Mouse (Mus musculus) adrenal gland, postnatal 10 days (tissue): ENCODE data around the gene Trip12. TPM values are rescaled to one million over a fixed set of nuclear protein-coding genes. Genes with fewer than 3 reads are reported as not detected.
A peak's percentile ranks its signal among the peaks of the same experiment; 100 is the strongest.

ENCODE experiments used
- DNase-seq: peaks from one replicate; pipeline ENCODE4 v3.0.0; 2021; ENCODE audit warnings: mixed read lengths
- long read RNA-seq, 2 experiments: library from polyadenylated mRNA; stranded (forward); transcript quantifications; one replicate each; pipeline ENCODE4 v2.0.0; 2021
- total RNA-seq, 2 experiments: library from RNA; stranded (reverse); gene quantifications; 2 replicates each; pipeline ENCODE4 v1.2.3; 2021

Gene Trip12
- 100 to 1,000 TPM; 195 to 219 TPM for total RNA-seq
- long read RNA-seq, experiment 1, full-length matches to known transcripts: 1 of 28 reads
- long read RNA-seq, experiment 1, partial matches to known transcripts: 12 of 28 reads
- long read RNA-seq, experiment 1, other reads (novel, unspliced or antisense): 15 of 28 reads
- long read RNA-seq, experiment 2, full-length matches to known transcripts: 4 of 28 reads
- long read RNA-seq, experiment 2, partial matches to known transcripts: 16 of 28 reads
- long read RNA-seq, experiment 2, other reads (novel, unspliced or antisense): 8 of 28 reads

DNA sequence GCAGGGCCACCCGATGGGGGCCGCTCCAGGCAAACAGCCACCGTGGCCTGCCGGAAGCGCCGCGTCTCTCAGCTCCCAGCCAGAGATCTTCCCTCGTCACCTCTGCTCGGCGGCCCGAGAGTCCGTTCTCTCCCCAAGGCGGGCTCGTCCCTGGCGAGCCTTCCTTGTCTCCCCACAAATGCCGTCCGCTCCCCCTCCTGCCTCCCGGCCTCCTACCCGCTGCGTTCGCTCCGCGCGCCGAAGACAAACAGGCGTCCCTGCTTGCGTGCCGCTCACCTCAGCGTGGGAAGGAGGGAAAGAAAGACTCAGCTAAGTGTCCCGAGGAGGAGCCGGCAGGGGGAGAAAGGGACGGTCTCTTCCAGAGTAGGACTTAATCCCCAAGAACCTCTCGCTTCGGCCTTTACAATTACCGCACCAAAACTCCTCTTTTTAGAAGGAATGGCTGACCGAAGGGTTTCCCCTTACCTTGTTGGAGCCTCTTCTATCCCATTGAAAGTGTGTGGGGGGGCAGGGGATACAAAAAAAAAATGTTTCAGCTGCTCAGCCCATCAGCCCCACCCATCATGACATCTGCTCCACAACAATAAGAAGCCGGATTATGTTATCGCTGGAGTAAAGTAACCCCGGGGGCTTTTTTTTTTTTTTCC lies at the start of gene Trip12:
Gene Trip12, minus strand, starts transcription at position 499 of the 647 bp plus-strand sequence.
- DNase-seq: no peak

DNA sequence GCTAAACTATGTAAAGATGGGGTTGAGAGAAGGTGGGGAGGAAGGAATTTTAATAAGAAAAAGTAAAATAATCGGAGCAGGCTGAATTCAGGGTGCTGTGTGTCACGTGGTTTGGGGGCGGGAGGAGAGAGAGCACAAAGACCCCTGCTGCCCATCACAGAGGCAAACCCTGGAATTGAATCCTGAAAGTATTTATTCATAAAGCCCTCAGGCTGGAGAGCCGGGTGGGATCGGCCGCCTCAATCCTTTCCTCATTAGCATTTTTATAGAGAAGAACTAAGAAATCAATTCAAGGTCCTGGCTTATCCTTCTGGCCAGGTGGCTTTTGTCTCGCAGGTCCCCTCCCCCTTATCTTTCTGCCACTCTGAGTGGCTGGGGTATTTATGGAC lies 49.7 kb upstream of the Trip12 start:
- DNase-seq: no peak

DNA sequence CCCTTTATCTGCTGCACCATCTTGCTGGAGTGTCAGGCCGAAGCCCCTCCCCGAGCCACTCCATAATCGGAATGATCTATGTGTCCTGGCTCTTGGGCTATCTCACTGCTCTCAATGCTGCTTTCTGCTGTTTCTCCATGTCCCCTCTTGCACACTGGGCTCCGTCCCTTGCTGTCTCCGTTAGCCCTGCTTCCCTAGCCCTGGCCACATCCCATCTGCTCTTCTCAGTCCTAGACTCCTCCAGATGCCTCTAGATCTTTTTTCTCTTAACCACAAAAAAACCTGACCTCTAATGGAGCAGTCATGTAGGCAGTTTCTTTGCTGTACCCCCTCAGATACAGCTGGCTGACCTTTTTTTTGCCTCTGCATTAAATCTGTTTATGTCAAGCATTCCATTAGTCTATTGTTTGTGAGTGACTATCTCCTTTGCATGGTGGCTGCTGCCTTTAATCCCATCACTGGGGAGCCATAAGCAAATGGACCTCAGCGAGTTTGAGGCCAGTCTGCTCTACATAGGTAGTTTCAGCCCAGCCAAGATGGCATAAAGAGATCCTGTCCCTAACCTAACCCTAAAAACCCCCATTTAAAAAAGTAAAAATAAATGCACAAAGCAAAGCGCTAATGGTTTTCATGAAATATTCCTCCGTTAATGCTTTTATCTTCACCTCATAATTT lies 49.2 kb upstream of the Trip12 start:
- DNase-seq: no peak

DNA sequence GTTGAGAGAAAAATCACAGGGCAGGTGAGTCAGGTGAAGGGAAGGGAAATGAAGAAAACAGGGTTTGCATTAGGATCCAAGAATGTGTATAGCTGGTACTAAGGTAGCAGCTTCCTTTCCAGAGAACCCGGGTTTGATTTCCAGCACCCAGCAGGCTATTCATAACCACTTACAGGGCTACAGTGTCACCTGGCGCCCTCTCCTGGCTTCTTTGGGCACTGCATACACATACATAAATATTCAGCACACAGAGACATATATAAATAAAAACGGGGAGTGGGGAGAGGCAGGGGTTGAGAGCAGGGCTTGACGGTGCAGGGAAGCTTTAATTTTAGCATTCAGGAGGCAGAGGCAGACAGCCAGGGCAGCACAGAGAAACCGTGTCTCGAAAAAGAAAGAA lies 45.6 kb upstream of the Trip12 start:
- no peak for DNase-seq

DNA sequence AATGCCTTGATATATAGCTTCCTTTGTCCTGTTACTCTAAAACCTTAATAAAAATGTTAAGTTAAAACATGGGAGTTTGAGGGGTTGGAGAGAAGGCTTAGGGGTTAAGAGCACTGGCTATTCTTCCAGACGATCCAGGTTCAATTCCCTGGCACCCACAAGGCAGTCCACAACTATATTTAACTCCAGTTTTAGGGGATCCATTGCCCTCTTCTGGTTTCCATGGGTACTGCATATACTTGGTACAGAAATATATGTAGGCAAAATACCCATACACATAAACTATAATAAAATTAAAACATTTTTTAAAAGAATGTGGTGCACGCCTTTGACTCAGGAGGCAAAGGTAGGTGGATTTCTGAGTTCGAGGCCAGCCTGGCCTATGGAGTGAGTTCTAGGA lies 44.9 kb upstream of the Trip12 start:
- no peak for DNase-seq

DNA sequence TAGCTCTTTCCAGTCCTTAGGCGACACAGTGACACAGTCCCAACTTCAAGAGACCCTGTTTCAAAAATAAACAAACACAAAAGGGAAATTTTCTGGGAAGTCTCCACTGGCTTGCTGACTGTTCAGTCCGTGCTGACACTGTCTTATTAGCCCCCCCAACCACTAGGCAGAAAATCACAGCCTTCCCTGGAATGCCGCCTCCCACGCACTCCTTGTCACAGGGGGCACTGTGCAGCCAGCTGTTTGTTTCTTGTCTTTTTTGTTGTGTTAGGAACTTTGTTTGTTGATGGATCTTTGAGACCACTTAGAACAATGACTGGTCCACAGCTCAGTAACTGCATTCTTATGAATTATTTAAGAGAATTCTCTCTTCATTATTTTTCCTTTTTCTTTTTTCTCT lies 43.6 kb upstream of the Trip12 start:
- DNase-seq: no peak

DNA sequence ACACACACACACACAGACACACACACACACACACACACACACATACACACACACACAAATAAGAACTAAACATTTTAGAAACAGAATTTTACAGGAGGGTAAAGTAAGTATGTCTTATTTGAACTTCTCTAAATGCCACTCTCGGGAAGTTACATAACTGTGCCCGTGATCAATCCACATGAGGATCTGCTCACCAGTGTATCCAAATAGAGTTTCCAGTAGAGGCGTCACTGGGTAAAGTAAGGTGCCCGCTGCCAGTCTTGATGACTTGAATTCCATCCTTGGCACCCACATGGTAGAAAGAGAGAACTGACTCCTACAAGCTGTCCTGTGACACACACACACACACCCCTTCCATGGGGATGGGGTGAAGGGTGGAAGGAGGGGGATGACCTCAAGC lies 42.6 kb upstream of the Trip12 start:
- DNase-seq: no peak

DNA sequence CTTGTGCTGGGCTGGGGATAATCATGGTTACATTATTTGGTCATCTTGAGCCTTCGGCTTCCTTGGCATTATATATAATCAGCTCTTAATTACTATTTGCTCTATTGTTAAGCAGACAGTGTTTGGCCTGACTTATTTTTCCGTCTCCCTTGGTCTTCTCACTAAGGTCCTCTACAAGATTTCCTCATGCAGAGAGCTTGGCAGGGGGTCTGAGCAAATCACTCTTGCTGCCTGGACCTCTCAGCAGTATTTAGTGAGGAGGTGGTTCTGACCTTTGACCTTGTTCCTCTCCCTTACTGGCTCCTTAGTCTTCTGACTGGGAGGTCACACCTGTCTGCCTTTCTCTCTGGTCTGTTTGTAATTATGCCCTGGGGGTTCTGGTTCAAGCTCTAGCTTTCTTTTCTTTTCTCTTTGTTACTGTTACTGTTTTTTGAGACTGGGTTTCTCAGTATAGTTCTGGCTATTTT lies 41.8 kb upstream of the Trip12 start:
- no peak for DNase-seq

DNA sequence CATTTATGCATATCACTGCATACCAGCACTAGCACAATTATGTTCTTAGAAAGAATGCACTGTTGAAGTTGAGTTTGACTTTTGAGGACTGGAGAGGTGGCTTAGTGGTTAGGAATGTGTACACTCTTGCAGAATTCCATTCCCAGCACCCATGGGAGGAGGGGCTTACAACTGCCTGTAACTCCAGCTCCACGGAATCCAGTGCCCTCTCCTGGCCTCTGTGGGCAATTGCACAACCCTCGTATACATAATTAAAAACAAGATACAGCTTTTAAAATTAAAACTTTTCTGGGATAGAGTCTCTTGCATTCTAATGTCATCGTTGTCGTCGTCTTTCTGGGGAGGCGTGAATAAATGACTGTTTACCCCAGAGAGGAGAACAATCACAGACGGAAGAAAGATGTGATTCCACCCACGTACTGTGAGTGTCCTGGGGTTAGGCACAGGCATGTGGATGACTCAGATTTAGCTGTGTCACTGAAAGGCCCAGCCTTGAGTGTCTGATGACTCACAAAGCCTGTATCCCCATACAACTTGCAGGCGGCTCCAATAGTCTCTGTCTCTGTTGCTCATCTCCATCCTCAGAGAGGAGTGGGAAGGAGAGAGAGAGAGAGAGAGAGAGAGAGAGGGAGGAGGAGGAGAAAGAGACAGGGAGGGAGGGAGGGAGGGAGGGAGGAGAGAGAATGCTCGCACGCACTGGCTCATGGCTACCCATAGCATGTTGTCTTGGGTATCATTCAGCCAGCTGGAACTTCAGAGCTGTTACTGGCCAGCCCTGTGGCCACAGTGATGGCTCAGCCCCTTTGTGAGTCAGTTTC lies 41.1 kb upstream of the Trip12 start:
- peak; percentile 52 for DNase-seq

DNA sequence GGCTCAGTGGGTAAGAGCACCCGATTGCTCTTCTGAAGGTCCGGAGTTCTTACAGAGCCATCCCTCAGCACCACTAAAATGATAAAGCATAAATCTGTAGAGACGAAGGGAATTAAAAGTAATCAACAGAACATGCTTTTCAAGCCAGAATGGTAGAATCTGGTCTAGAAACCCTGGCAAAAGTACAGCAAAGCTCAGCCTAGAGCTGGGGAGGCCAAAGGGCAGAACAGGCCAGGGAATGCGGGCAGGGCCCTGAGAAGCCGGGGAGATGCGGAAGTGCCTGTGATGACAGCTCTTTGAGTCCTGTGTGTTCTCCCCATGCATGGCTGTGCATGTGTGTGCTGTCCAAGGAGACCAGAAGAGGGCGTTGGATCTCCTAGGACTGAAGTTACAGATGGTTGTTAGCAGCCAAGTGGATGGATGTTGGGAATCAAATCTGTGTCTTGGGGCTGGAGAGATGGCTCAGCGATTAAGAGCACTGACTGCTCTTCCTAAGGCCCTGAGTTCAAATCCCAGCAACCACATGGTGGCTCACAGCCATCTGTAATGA lies 39.3 kb upstream of the Trip12 start:
- DNase-seq: no peak

DNA sequence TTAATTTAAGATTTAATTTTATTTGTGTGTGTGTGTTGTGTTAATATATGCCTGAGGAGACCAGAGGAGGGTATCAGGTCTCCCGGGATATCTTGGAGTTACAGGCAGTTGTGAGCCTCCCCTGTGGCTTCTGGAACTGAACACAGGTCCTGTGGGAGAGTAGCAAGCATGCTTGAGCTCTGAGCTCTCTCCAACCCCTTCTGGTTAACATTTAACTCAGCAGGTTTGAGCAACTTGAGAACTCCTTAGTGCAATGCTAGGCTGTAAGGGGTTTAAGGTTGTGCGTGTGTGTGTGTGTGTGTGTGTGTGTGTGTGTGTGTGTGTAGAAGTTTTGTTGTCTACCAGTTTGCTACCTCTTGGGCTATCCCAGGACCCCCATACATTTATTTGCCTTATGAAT lies 37.3 kb upstream of the Trip12 start:
- DNase-seq: no peak

DNA sequence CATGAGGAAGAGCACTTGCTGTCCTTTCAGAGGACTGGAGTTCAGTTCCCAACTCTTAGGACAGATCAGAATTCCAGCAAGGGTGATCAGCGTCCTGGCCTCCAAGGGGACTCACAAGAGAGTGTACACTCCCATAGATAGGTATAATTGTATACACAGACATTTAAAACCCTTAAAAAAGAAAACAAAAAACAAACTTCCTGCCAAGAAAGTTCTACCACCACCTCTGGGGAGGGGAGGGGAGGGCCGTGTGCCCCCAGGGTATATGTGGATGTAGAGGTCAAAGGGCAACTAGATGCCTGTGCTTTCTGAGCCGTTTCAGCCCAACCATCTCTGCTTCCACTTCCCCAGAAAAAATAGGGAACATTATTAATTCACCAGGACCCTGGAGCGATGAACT lies 32.6 kb upstream of the Trip12 start:
- DNase-seq: no peak

DNA sequence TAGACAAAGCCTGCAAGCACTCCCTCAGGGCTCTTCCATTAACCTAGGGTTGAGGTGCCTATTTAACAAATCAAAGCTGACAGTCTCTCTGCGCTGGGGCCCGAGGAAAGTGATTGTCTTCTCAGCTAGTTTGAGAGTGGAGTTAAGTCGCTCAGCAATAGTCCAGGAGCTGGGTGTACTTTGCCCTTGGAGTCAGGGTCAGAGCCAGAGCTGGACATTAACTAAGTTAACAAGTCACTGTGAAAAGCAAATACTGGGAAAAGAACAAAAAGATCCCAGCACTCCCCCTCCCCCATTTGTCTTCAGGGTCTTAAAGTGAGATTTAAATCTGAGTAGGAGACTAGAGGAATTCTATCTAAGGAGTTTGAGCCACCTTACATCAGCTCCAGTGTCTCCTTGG lies 31.8 kb upstream of the Trip12 start:
- DNase-seq: no peak

DNA sequence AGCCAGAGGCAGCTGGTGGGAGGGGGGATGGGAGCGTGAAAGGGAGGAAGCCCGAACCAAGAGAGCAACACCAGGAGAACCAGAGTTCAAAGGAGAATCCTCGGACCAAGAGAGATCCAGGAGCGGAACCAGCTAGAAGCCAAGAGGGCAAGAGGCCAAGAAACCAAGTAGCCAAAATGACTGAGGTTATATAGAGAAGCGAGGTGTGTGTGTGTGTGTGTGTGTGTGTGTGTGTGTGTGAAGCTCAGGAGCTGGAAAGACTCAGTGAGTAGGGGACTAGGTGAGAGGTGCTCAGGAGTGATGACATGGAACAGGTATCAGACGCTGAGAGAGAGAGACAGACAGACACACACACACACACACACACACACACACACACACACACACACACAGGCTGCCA lies 30.8 kb upstream of the Trip12 start:
- DNase-seq: peak; percentile 36

DNA sequence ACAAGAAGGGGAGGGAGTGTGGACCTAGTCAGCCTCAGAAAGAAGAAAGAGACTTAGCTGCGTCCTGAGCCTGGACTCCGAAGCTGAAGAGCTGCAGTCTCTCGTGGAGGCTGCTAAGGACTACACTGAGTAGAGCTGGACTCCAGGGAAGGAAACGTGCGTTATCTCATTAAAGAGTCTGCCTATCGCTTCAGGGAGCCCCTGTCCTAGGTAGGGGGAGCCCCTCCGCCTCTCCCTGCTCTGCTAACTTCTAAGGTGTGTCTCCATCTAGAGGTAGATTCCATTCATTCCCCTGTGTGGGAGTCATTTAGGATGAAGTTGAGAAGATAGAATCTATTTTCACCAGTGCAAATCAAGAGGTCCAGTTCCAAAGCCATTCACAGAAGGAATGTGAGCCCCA lies 29.2 kb upstream of the Trip12 start:
- no peak for DNase-seq

DNA sequence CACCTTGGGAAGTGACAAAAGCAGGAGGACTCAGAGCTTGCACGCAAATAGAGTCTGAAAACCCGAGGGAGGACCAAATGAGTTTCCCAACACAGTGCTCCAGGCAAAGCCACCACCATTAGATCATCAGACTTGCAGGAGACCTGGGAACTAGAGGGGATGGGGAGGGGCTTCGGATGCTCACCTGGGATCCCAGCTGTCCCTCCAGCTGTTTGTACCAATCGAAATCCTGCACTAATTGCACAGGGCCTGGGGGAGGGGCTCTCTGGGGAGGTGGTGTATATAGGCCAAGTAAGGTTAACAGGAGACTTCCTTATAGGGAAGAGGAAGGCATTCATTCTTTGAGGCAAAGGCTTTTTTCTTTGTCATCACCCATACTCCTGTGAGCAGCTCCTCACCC lies 28.5 kb upstream of the Trip12 start:
- DNase-seq: no peak

DNA sequence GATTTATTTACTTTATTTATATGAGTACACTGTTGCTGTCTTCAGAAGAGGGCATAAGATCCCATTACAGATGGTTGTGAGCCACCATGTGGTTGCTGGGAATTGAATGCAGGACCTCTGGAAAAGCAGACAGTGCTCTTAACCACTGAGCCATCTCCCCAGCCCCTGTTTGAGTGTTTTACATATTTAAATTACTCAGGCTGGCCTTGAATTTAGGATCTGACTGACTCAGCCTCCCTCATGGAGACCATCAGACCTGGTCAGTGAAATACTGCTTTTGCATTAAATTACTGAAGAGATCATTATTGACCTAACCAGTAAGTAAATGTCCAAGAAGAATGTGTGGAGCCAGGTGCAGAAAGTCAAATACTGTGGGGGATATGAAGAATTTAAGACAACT lies 28.0 kb upstream of the Trip12 start:
- DNase-seq: no peak

DNA sequence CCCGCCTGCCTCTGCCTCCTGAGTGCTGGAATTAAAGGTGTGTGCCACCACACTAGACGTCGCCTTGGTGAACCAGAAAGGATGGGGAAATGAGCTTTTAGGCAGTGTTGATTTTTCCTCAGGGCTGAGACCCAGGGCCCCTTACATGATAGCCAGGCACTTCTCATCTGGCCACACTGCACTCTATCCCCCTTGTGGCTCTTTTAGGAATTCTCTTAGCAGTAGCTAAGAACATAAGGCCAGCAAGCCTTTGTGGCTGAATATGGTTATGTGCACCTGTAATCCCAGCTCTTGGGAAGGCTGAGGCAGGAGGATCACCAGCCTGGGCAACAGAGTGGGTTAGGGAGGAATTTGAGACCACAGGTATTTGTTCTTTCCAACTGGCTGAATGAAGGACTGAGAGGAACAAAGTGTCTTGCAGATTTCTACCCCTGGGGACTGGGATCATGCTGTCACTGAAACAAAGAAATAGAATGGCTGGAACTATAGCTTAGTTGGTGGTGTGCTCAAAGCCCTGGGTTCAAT lies 26.5 kb upstream of the Trip12 start:
- DNase-seq: no peak

DNA sequence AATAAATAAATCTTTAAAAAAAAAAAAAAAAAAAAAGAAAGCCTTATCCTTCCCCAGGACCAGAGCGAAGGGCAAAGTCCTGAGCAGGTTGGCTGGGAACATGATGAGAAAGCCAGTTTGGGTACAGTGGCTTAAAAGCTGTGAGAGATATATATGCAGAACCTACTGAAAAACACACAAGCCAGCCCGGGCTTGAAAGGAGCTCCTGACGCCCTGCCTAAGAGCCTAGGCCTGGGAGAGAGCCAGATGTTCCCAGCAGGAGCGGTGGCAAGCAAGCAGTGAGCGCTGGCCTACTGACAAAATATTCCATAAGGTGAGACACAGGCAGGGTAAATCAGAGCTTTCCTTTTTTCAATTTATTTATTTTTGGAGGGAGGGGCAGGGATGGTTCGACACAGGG lies 25.9 kb upstream of the Trip12 start:
- no peak for DNase-seq

DNA sequence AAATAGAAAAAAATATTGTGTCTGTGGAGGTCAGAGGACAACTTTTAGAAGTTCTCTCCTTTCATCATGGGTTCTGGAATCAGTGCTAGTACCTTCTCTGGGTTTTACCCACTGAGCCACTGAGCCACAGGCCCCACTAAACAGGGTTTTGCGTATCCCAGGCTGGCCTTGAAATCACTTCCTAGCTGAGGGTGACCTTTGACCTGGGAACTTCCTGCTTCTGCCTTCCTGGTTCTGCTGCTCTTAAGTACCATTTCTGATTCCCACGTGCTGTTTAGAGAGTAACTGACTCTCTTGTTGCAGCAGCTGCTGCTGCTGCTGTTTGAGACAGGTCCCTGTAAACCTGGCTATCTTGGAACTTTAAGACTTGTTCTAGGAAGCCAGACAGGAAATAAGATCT lies 24.3 kb upstream of the Trip12 start:
- DNase-seq: no peak

DNA sequence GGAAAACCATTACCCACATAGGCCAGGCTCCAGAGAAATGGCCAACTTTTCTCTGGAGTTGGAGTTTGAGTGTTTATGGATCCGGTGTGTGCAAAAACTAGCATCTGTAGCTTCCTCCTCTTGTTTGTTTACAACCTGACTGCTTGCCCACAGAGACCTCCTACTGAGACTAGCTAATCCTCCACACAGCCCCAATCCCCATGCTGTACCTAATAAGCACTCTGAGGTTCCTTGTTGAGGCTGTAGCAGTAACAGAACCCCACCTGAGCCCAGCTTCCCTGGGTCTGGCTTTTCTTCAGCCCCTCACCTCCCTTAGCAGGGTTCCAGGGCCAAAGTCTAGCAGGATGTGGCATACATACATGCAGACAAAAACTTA lies 20.9 kb upstream of the Trip12 start:
- DNase-seq: no peak
